Mouse (Mus musculus): ENCODE measurements at regions not wholly inside any gene's neighbourhood (a gene's known extent, or its start where the extent isn't known, plus 50 kb on each side); places are given as distances from the start of the nearest gene placed in this dataset.

GRCm38 (mm10) chr19:35034408-35034807 is 112.2 kb downstream of the Kif20b start:
- Histone ChIP-seq H3K4me1 (replicated peaks; ENCODE audit: control insufficient read depth, insufficient read depth, low read length) (no peaks in the 10 kb centered on the region), H3K9ac (ENCODE audit: low read length) (no peak overlapping the region), H3K4me2 (ENCODE audit: low read depth, low read length, severe bottlenecking) (no peak overlapping the region), H3K36me3 (ENCODE audit: control insufficient read depth, insufficient read depth, low read length) (no peaks in the 10 kb centered on the region), H3K27me3 (ENCODE audit: control insufficient read depth, insufficient read depth, low read length) (no peaks in the 10 kb centered on the region), H3K9me3 (ENCODE audit: control insufficient read depth, low read length) (no peaks in the 10 kb centered on the region), H3K27ac (ENCODE audit: low read depth, low read length) (no peak overlapping the region), H3K4me3 (ENCODE audit: low read depth, low read length) (no peak overlapping the region)
- WGBS = 97% methylated on average over 3 of the region's 3 CpGs
- DNase-seq (ENCODE audit: low spot score) = no peak
- ATAC-seq (replicated peaks; ENCODE audit: low FRiP score) = no peak

- H3K4me2 ChIP-seq (ENCODE audit: low read depth, low read length, severe bottlenecking) = no peak overlapping the region
- DNase-seq (ENCODE audit: low spot score) = no peak
- no peaks in the 10 kb centered on the region for H3K9me3 ChIP-seq (ENCODE audit: control insufficient read depth, low read length)
- ATAC-seq (replicated peaks; ENCODE audit: low FRiP score) = no peak
- H3K4me1 ChIP-seq (replicated peaks; ENCODE audit: control insufficient read depth, insufficient read depth, low read length) = no peaks in the 10 kb centered on the region
- no peaks in the 10 kb centered on the region for H3K27me3 ChIP-seq (ENCODE audit: control insufficient read depth, insufficient read depth, low read length)
- H3K27ac ChIP-seq (ENCODE audit: low read depth, low read length) = no peak overlapping the region
- no peaks in the 10 kb centered on the region for H3K36me3 ChIP-seq (ENCODE audit: control insufficient read depth, insufficient read depth, low read length)
- no peak overlapping the region for H3K9ac ChIP-seq (ENCODE audit: low read length)
- 78% methylated on average over 4 of the region's 4 CpGs for WGBS
- no peak overlapping the region for H3K4me3 ChIP-seq (ENCODE audit: low read depth, low read length)
These were observed 123.4 kb downstream of the Kif20b start for GRCm38 (mm10) chr19:35045576-35045975.

- WGBS = 75% methylated on average over 3 of the region's 3 CpGs
- no peak for ATAC-seq (replicated peaks; ENCODE audit: low FRiP score)
- no peak overlapping the region for H3K27ac ChIP-seq (ENCODE audit: low read depth, low read length)
- H3K9ac ChIP-seq (ENCODE audit: low read length) = no peak overlapping the region
- no peak for DNase-seq (ENCODE audit: low spot score)
- H3K9me3 ChIP-seq (ENCODE audit: control insufficient read depth, low read length) = no peaks in the 10 kb centered on the region
- no peak overlapping the region for H3K4me2 ChIP-seq (ENCODE audit: low read depth, low read length, severe bottlenecking)
- H3K36me3 ChIP-seq (ENCODE audit: control insufficient read depth, insufficient read depth, low read length) = no peaks in the 10 kb centered on the region
- H3K27me3 ChIP-seq (ENCODE audit: control insufficient read depth, insufficient read depth, low read length) = no peaks in the 10 kb centered on the region
- no peaks in the 10 kb centered on the region for H3K4me1 ChIP-seq (replicated peaks; ENCODE audit: control insufficient read depth, insufficient read depth, low read length)
- no peak overlapping the region for H3K4me3 ChIP-seq (ENCODE audit: low read depth, low read length)
These were observed 144.3 kb downstream of the Kif20b start for GRCm38 (mm10) chr19:35066352-35066935.

- no peaks in the 10 kb centered on the region for H3K36me3 ChIP-seq (ENCODE audit: control insufficient read depth, insufficient read depth, low read length)
- no peak overlapping the region for H3K4me2 ChIP-seq (ENCODE audit: low read depth, low read length, severe bottlenecking)
- ATAC-seq (replicated peaks; ENCODE audit: low FRiP score) (no peak), DNase-seq (ENCODE audit: low spot score) (no peak)
- H3K27ac ChIP-seq (ENCODE audit: low read depth, low read length) = no peak overlapping the region
- H3K27me3 ChIP-seq (ENCODE audit: control insufficient read depth, insufficient read depth, low read length) = no peaks in the 10 kb centered on the region
- H3K9ac ChIP-seq (ENCODE audit: low read length) = no peak overlapping the region
- H3K9me3 ChIP-seq (ENCODE audit: control insufficient read depth, low read length) = no peaks in the 10 kb centered on the region
- no peak overlapping the region for H3K4me3 ChIP-seq (ENCODE audit: low read depth, low read length)
- WGBS = 31% methylated on average over 4 of the region's 4 CpGs
- no peaks in the 10 kb centered on the region for H3K4me1 ChIP-seq (replicated peaks; ENCODE audit: control insufficient read depth, insufficient read depth, low read length)
These were observed 159.0 kb downstream of the Kif20b start for GRCm38 (mm10) chr19:35081126-35081525.

- Histone ChIP-seq H3K4me1 (replicated peaks; ENCODE audit: control insufficient read depth, insufficient read depth, low read length) (no peaks in the 10 kb centered on the region), H3K9me3 (ENCODE audit: control insufficient read depth, low read length) (no peaks in the 10 kb centered on the region), H3K27ac (ENCODE audit: low read depth, low read length) (no peak overlapping the region), H3K27me3 (ENCODE audit: control insufficient read depth, insufficient read depth, low read length) (no peaks in the 10 kb centered on the region), H3K36me3 (ENCODE audit: control insufficient read depth, insufficient read depth, low read length) (no peaks in the 10 kb centered on the region), H3K4me2 (ENCODE audit: low read depth, low read length, severe bottlenecking) (no peak overlapping the region), H3K9ac (ENCODE audit: low read length) (no peak overlapping the region), H3K4me3 (ENCODE audit: low read depth, low read length) (no peak overlapping the region)
- DNase-seq (ENCODE audit: low spot score) (no peak), ATAC-seq (replicated peaks; ENCODE audit: low FRiP score) (peak; percentile 82)
- 0% methylated on average over 1 of the region's 1 CpGs for WGBS
These were observed 179.1 kb downstream of the Kif20b start for GRCm38 (mm10) chr19:35101244-35101643.

- Histone ChIP-seq H3K27ac (ENCODE audit: low read depth, low read length) (no peak overlapping the region), H3K27me3 (ENCODE audit: control insufficient read depth, insufficient read depth, low read length) (no peaks in the 10 kb centered on the region), H3K9me3 (ENCODE audit: control insufficient read depth, low read length) (no peaks in the 10 kb centered on the region), H3K9ac (ENCODE audit: low read length) (no peak overlapping the region), H3K4me3 (ENCODE audit: low read depth, low read length) (no peak overlapping the region), H3K36me3 (ENCODE audit: control insufficient read depth, insufficient read depth, low read length) (no peaks in the 10 kb centered on the region), H3K4me1 (replicated peaks; ENCODE audit: control insufficient read depth, insufficient read depth, low read length) (no peaks in the 10 kb centered on the region), H3K4me2 (ENCODE audit: low read depth, low read length, severe bottlenecking) (no peak overlapping the region)
- DNase-seq (ENCODE audit: low spot score) (no peak), ATAC-seq (replicated peaks; ENCODE audit: low FRiP score) (no peak)
- 68% methylated on average over 2 of the region's 2 CpGs for WGBS
These were observed 192.2 kb downstream of the Kif20b start for GRCm38 (mm10) chr19:35114313-35114712.

GRCm38 (mm10) chr19:35125278-35125677 is 203.1 kb downstream of the Kif20b start:
- ATAC-seq (replicated peaks; ENCODE audit: low FRiP score) (no peak; the same call in 1 of the 2 replicates), DNase-seq (ENCODE audit: low spot score) (no peak)
- Histone ChIP-seq H3K4me2 (ENCODE audit: low read depth, low read length, severe bottlenecking) (no peak overlapping the region), H3K4me3 (ENCODE audit: low read depth, low read length) (no peak overlapping the region), H3K9ac (ENCODE audit: low read length) (no peak overlapping the region), H3K9me3 (ENCODE audit: control insufficient read depth, low read length) (no peaks in the 10 kb centered on the region), H3K27me3 (ENCODE audit: control insufficient read depth, insufficient read depth, low read length) (no peaks in the 10 kb centered on the region), H3K36me3 (ENCODE audit: control insufficient read depth, insufficient read depth, low read length) (no peaks in the 10 kb centered on the region), H3K4me1 (replicated peaks; ENCODE audit: control insufficient read depth, insufficient read depth, low read length) (no peaks in the 10 kb centered on the region), H3K27ac (ENCODE audit: low read depth, low read length) (no peak overlapping the region)
- WGBS = 20% methylated on average over 4 of the region's 4 CpGs

GRCm38 (mm10) chr19:35126594-35127051 is 204.5 kb downstream of the Kif20b start:
- no peaks in the 10 kb centered on the region for H3K27me3 ChIP-seq (ENCODE audit: control insufficient read depth, insufficient read depth, low read length)
- H3K4me1 ChIP-seq (replicated peaks; ENCODE audit: control insufficient read depth, insufficient read depth, low read length) = no peaks in the 10 kb centered on the region
- H3K9me3 ChIP-seq (ENCODE audit: control insufficient read depth, low read length) = no peaks in the 10 kb centered on the region
- DNase-seq (ENCODE audit: low spot score) (no peak), ATAC-seq (replicated peaks; ENCODE audit: low FRiP score) (no peak)
- H3K4me3 ChIP-seq (ENCODE audit: low read depth, low read length) = no peak overlapping the region
- no peak overlapping the region for H3K27ac ChIP-seq (ENCODE audit: low read depth, low read length)
- no peaks in the 10 kb centered on the region for H3K36me3 ChIP-seq (ENCODE audit: control insufficient read depth, insufficient read depth, low read length)
- H3K9ac ChIP-seq (ENCODE audit: low read length) = no peak overlapping the region
- 88% methylated on average over 12 of the region's 12 CpGs for WGBS
- H3K4me2 ChIP-seq (ENCODE audit: low read depth, low read length, severe bottlenecking) = no peak overlapping the region

GRCm38 (mm10) chr19:35128104-35128503 is 205.9 kb downstream of the Kif20b start:
- no peaks in the 10 kb centered on the region for H3K36me3 ChIP-seq (ENCODE audit: control insufficient read depth, insufficient read depth, low read length)
- H3K4me2 ChIP-seq (ENCODE audit: low read depth, low read length, severe bottlenecking) = no peak overlapping the region
- H3K27me3 ChIP-seq (ENCODE audit: control insufficient read depth, insufficient read depth, low read length) = no peaks in the 10 kb centered on the region
- H3K27ac ChIP-seq (ENCODE audit: low read depth, low read length) = no peak overlapping the region
- H3K9me3 ChIP-seq (ENCODE audit: control insufficient read depth, low read length) = no peaks in the 10 kb centered on the region
- 72% methylated on average over 3 of the region's 3 CpGs for WGBS
- no peaks in the 10 kb centered on the region for H3K4me1 ChIP-seq (replicated peaks; ENCODE audit: control insufficient read depth, insufficient read depth, low read length)
- H3K4me3 ChIP-seq (ENCODE audit: low read depth, low read length) = no peak overlapping the region
- H3K9ac ChIP-seq (ENCODE audit: low read length) = no peak overlapping the region
- no peak for DNase-seq (ENCODE audit: low spot score)
- ATAC-seq (replicated peaks; ENCODE audit: low FRiP score) = no peak

Measured in forebrain, embryonic 11.5 days (tissue).